Mouse (Mus musculus): ENCODE measurements around the gene Dlk2.

GRCm38 (mm10) chr17:46310515-46310914, 13.3 kb downstream of the Dlk2 start:
- no peak for TF ChIP-seq CTCF (conservative IDR thresholded peaks at IDR 0.05; ENCODE audit: insufficient read depth, insufficient read length, low read depth, low read length)
- TF ChIP-seq POLR2A (IDR thresholded peaks at IDR 0.05; ENCODE audit: low read depth, low read length), result no peak

All from kidney, adult 2 months (tissue).